Mouse (Mus musculus) ovary, postnatal 14 days (tissue): ENCODE data around the gene Pnp2.
"Not testable (repeated sequence)": the region's sequence is repeated elsewhere in the genome, so short reads cannot be mapped to it uniquely, and the experiment has no call there.

Experiments used
- DNase-seq: peaks from one replicate; pipeline ENCODE4 v3.0.0; 2022; ENCODE audit warnings: low spot score

The Pnp2 gene

DNA sequence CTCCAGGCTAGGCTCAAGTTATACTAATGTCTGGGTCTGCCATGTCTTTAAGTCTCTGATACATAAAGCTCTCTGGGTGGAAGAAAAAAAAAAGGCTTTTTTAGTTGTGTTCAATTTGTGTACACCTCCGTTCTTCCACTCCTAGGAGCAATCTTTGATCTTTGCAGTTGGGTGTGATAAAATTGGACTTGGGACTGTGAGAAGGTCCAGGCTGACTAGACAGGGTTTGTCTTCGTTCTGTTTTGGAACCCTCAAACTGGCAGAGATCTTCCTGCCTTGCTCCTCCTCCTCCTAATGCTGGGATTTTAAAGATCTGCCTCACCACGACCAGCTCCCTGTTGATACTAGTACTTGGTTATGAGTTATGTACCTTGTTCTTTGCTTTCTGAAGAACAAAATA, 1.4 kb downstream of the Pnp2 start:
- not testable (repeated sequence) for DNase-seq

DNA sequence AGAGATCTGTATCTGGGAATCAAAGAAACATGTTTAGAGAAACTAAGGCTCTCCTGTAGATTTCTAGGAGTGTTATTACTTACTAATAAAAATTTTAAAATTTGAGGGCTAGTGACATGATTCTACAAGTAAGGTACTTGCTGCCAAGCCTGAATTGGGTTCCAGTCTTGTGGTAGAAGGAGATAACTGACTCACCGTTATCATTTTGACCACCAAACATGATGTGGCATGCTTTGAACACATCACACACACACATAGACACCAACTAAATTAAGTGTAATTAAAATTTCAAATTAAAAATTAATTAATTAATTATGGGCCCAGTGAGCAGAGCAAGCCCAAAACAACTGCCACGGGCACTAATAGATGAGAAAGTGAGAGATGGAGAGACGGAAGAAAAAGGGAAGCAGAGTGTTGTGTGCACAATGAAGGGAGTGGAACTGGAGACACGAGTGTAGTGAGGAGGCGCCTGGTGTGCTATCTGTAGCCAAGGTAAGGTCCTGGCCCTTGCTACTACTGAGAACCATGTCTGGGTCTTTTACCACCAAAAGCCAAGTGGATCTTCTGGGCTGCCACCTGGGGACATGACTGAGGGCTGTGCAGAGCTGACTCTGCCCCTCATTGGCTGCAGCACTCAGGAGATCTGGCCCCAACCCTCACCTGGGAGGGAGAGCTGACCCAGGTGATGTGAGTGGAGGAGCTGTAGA, 2.6 kb downstream of the Pnp2 start:
- DNase-seq = not testable (repeated sequence)

DNA sequence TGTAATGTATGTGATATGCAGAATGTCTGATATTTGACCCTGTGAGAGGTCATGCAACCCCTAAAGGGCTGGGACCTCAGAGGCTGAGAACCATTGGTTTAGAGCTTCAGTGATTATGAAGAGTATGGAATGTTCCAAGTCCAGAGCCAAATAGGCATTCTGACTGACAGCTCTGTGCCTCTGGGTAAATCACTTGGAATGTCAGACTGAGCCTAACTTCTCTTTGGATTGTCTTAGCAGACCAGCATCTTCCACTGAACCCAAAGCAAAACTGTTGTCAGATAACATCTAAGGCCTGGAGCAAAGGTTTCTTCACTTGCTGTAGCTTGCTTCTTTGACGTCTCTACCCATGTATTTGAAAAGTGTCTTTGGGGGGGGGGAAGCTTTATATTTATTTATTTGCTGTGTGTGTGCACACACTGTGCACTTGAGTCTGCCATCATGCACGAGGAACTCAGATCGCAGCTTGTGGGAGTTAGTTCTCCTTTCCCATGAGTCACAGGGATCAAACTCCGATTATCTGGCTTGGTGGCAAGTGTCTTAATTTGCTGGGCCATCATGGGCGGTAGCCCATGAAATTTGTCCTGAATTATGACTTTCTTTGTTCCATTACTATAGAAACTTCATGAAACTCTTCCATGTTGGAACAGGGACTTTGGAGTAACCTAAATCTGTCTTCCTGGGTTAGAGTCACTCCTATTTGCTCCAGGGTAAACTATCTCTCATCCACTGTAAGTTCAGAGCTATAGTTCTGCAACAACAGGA, 12.6 kb downstream of the Pnp2 start:
- DNase-seq = no peak

DNA sequence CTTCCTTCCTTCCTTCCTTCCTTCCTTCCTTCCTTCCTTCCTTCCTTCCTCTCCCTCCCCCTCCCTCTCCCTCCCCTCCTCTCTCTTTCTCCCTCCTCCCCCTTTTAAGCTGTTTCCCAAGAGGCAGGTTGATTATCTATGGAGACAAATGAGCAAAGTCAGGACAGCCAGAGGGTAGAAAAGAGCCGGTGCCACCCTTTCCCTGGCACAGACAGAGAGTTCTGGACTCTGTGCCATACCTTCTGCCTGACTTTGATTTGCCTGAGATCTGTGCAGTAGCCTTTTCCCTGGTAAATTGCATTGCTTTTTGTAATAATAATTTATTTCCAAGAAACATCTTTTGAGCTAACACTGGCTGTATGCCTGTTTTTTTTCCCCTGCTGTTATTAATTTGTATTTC, 13.2 kb downstream of the Pnp2 start:
- no peak for DNase-seq

DNA sequence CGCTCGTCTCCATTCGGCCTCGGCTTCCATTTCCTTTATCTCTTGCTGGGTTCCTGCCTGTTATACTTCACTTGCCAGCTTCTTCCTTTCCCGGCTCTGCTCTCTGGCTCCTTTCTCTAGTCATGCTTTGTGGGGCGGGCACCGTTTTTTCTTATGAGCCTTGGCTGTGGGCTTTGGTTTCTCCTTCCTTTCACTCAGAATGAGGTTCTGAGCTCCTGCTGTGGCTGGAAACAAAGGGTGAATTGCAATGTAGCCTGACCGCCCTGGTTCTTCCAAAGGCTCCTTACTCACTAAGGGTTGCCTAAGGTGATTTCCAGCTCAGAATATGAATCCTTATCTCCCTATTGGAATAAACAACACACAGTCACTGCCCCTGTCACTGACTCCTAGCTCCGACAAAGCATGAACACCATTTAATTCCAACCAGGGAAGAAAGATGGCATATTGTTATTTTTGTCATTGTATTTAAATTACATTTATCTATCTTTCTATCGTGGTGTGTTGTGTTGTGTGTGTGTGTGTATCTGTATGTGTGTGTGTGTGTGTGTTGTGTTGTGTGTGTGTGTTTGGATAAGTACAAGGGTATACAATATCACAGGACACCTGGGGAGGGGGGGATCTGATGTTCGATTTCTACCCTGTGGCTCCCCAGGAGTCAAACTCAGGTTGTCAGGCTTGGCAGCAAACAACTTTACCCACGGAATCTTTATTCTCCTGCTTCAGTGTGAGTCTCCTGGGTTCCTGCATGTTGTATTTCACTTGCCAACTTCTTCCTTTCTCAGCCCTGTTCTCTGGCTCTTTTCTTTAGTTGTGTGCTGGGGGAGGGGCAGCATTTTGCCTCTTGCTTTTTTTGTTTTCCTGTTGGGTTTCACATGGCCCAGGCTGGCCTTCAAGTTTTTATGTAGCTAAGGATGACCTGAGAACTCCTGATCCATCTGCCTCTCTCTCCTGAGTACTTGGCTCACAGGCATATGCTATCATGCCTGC, 14.1 kb downstream of the Pnp2 start:
- DNase-seq = no peak

DNA sequence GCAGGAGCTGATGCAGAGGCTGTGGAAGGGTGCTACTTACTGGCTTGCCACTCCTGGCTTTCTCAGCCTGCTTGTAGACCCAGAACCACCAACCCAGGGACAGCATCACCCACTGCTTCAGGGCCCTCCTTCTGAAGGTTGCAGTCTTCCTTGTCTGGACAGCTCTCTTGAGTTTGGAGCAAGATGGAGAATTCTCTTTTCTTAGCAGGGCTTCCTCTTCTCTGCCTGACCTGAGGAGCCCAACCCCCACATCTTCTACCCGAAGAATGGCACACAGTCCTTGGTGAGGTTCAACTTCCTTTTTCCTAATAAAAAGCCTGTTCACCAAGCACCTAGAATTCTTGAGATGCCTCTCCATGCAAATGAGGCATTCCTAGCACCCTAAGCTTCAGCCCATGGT, 15.0 kb downstream of the Pnp2 start:
- no peak for DNase-seq

DNA sequence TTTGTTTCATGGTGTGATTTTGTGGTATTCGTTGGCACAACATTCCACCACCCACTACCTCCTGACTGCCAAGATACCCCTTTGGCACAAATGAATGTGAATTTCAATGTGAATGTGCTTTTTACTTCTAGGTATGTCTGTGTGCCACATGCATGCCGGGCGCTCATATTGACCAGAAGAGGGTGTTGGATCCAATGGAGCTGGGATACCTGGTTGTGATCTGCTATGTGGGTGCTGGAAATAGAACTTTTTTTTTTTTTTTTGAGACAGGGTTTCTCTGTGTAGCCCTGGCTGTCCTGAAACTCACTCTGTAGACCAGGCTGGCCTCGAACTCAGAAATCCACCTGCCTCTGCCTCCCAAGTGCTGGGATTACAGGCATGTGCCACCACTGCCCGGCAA, 17.3 kb downstream of the Pnp2 start:
- not testable (repeated sequence) for DNase-seq

DNA sequence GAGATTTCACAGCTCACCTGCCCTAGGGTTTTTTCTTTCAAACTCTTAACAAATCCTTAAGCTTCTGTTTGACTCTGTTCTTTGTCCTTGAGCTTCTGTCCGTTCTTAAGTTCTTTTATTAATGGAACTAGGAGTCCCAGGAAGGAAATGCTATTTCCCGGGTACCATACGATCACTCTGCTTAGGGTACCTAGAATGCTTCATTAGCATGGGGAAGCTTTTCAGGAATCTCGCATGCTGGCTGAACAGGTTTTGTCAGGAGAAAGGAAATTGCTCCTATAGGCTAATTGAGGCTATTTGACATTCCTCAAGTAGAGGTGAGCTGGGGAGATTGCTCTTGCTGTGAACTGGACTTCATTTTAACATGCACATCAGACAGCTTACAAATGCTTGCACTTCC, 17.9 kb downstream of the Pnp2 start:
- no peak for DNase-seq

DNA sequence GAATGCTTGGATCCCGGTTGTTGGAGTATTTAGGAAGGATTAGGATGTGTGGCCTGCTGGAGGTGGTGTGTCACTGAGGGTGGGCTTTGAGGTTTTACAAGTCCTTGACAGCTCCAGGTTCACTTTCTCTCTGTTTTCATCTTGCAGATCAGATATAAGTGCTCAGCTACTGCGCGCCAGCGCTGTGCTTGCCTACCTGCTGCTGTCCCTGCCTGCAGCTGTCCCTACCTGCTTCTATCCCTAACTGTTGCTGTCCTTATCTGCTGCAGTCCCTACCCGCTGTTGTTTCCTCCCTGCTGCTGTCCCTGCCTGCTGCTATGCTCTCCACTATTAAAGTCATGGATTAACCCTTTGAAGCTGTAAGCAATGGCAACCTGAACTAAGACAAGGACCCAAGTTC, 19.2 kb downstream of the Pnp2 start:
- DNase-seq = no peak

DNA sequence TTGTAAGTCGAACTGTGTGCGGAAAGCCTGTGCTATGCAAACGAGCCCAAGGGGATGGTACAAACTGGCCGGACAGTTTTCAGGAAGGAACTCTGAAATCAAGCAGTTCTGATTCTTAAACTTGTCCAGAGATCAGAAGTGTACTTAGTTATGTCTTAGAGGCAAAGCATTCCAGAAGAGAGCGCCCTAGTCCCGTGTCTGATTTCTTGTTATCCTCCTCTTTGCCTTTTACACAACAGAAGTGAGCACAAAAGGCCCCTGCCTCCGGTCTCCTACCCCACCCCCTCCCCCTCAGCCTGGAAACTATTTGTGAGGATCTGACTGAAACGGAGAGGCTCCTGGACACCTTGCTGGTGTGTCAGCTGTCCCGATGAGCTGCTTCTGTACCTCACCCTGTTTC, 20.9 kb downstream of the Pnp2 start:
- DNase-seq = no peak

DNA sequence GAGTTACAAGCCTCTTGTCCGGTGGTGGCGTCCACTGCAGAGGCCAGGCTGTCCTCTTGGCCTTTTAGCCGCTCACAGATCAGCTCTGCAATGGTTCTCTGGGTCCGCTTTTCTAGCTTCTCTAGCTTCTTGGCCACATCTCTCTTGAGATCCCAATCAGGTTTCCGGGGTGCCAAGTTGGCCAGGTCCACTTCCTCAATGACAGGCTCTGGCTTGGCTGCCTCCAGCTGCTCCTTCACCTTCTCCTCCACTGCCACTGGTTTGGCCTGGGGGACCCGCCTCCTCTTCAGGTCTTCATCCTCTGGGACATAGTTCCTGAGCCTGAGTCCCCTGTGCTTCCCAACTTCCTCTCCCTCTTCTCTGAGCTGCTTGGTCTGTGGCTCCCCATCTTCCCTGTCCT, 22.7 kb downstream of the Pnp2 start:
- not testable (repeated sequence) for DNase-seq

DNA sequence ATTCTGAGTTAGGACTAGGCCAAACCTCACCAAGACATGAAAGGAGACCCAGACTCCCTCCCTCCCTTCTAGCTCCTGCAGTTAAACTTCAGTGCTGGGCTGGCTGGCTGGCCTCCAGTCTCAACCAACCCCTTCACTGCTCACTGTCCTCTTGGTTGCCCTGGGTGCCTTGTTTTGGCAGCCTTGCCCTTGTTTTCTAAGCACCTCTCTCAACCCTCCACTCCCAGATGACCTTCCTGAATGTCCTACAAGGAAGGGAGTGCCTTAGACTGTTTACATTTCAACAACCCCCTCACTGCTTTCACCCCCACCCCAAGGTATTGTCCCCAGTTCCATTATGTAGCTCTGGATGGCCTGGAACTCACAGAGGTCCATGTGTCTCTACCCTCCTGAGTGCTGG, 23.8 kb downstream of the Pnp2 start:
- no peak for DNase-seq

DNA sequence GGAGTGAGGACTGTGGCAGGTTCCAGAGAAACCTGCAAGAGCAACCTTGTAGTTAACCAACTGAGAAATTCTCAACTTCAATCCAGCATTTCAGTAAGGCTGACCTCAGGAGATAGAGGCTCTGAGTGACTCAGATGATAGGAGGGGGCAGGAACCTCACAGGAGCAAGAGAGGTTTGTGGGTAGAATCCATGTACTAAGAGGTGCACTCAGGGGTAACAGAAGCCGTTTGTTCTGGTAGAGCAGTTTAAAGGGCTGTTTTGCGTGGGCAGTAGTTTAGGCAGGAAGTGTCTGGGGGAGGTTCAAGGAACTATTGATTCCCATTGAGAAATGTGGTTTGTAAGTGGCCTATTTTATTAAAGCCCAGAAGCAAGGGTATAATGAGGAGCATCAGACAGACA, 25.4 kb downstream of the Pnp2 start:
- no peak for DNase-seq

DNA sequence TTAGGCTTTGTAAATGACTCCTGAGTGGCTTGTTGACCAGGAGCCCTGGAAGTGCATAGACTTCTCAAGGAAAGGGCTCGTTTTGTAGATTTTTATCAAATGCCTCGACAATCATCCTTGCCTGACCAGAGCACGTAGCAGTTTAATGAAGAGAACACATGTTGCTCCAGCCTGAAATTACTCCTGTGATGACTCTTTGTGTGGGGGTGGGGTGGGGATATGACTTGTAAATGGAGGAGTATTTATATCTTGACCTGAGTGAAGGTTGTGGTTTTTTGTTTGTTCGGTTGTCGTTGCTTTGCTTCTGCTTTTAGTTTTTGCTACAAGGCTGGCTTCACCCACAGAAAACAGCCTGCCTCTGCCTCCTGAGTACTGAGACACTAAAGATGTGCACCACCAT, 26.0 kb downstream of the Pnp2 start:
- DNase-seq = no peak

DNA sequence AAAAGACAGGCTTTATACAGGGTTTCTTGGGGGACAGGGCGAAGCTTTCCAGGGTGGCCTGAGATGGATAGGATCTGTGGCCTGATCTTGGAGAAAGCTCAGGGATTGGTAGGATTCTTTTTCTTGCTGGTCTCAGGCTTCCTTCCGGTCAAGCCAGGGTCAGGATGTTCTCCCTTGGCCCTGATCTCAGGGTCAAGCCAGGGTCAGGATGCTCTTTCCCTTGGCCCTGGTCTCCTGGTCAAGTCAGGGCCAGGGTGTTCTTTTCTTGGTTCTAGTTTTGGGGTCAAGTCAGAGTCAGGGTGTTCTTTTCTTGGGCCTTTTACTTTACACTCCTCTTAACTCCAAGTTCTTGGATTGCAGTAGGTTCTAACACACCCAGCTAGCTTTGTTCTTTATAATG, 31.9 kb downstream of the Pnp2 start:
- no peak for DNase-seq

DNA sequence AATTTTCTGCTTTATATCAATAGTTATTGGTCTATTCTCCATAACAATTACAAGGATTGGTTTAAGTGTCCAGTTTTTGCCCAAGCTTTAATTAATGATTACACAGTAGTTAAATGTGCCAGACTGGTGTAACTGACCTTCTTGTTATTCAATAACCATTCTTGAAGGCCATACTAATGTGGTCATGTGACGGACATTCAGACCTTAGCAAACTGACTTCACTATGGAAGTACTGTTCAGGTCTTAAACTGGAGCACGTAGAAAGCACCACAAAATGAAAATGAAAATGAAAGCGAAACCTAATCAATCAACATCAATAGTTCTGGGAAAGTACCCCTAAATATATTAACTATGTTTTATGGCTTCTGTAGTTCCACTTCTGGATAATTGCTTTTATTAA, 35.2 kb downstream of the Pnp2 start:
- DNase-seq = no peak

DNA sequence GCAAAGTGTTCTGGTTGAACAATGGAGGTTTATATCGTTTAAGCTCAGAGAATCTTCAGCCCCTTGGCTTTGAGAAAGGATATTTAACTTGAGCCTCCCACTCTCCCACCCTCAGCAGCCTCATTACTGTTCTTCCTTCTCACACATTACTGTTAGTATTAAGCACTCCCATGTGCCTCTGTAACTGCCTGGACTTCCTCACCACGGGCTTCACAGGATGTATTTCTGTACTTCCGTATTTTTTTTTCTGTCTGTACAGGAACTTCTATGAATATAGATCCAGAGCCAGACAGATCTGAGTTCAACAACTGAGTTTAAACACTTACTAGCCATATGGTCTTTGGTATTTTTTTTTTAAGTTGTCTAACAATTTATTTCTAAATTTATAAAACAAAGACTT, 41.3 kb downstream of the Pnp2 start:
- DNase-seq = no peak

DNA sequence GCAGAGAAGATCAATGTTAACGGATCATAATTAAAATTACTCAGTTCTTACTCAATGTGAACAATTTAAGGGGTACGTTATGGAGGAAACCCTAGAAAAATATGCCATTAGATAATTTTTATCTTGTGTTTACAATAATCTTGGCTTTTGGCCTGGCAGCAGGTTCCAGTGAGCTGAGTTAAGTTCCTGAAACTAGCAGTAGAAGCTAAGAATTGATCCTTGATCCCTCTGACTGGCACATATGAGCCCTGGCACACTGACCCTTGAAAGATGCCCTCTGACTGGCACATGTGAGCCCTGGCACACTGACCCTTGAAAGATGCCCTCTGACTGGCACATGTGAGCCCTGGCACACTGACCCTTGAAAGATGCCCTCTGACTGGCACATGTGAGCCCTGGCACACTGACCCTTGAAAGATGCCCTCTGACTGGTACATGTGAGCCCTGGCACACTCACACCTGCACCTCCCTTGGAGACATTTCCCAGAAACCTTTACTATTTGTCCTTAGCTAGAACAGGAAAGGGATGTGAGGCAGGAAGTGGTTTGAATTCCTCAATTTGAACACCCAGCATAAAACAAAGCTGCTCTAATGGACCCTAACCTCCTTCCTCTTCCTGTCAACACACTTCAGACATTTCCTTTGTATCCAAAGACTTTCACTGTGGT, 42.3 kb downstream of the Pnp2 start:
- DNase-seq = no peak

DNA sequence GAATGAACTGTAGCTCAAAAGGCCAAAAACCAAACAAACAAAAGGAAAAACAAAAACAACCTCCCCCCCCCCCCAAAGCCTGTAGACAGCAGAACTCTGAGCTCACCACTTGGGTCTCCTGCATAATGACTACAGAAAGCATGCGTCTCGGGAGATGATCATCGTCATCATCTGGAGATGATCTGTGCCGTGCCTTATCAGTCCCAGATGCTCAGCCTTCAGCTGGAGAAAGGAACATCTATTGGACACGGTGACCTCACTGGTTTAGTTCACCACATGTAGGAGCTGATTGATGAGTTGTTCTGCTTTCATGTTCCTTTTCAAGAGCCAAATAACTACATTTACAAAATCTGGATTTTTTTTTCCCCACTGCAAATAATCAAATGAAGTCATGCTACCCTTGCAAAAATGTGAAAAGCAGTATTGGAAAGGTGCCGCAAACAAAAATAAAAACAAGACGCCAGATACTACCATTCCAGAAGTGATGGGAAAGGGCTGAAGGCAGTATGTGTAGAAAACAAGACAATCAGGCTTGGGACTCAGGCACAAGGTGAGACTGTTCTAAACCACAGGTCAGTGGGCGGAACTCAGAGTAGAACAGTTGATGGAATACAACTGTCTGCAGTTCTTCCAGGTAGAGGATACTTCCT, 51.5 kb downstream of the Pnp2 start, which contains the start of gene Rnase10:
TSS of gene Rnase10 (plus strand) at position 600 of the 650 bp plus-strand sequence.
- no peak for DNase-seq

DNA sequence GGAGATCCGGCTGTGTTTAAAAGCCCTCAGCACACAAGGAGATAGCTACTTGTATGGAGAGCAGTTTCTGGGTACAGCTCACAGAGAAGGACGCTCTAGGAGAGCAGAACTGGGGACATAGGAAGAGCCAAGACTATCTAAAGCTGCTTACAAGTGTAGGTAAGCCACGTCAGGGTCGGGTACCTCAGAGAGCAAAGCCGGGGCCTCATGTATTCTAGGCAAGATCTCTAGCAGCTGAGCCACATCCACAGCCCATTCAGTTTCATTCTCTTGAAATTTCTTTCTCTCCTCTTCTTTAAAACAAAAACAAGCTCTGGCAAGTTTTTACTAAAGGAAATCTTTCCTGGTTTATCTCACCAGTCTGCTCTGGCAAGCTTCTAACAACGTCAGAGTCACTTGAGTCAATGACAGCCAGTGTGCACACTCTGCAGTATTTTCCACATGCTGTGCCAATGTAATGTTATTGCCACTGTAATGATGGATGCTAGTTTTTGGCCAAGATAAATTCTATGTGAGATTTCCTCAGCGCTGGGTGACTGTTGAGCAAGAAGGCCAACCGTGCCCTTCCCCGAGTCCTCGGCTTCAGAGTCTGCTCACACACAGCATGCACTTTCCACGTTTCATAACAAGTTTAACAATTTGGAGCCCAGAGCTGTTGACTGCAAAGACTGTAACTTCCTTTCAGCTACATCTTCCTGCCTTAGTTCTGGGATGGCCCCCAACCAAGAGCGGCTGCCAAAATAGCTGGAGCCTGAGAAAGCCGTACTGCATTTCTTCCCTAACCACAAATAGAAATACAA, 52.3 kb downstream of the Pnp2 start:
- peak; percentile 36 for DNase-seq

DNA sequence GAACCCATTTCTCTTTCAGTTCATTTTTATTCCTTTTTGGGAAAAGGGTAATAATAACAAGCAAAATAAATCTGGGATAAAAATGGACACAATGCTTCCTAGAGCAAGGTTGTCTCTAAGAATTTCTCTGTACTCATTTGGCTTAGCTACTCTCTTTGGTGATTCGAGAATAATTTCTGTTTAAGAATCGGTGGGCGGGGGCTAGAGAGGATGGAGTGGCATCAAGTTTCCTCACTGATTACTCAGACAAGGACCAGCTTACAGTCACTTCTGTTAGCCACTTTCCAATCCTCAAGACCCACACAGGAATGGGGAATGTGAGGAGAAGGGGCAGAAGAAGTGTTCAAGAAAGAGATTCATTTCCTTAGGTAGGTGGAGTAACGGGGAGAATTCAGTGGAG, 53.0 kb downstream of the Pnp2 start:
- no peak for DNase-seq
